Mouse (Mus musculus) heart, adult 2 months (tissue): Measurements from ENCODE around the gene Phf21b. TPM values are rescaled to one million over a fixed set of nuclear protein-coding genes. Genes with fewer than 3 reads are reported as not detected.

Source experiments
- DNase-seq, 2 experiments: peaks; one replicate each; pipeline ENCODE4 v3.0.0; 2021
- H3K27ac ChIP-seq: fragments of 200-600 bp; 2 replicates; pipeline ENCODE4 v1.8.1; 2022
- H3K27me3 ChIP-seq: fragments of 200-500 bp; 2 replicates; pipeline ENCODE4 v1.6.1; 2012; ENCODE audit warnings: mild to moderate bottlenecking, low read length, inconsistent platforms, mixed read lengths; ENCODE audit not compliant: control insufficient read depth, insufficient read depth
- H3K36me3 ChIP-seq: fragments of 200-500 bp; 2 replicates; pipeline ENCODE4 v1.6.1; 2012; ENCODE audit warnings: low read length, inconsistent platforms; ENCODE audit not compliant: control insufficient read depth, insufficient read depth
- H3K4me1 ChIP-seq: fragments of 200-500 bp; 2 replicates; pipeline ENCODE4 v1.6.1; 2011; ENCODE audit warnings: low read length; ENCODE audit not compliant: control insufficient read depth, insufficient read depth
- H3K4me3 ChIP-seq: fragments of 200-600 bp; 2 replicates; pipeline ENCODE4 v1.8.1; 2022
- H3K79me2 ChIP-seq: fragments of 200-500 bp; replicated peaks from 2 replicates; pipeline ENCODE4 v1.6.1; 2012; ENCODE audit warnings: mild to moderate bottlenecking, inconsistent platforms, low read length, moderate library complexity, mixed read lengths; ENCODE audit not compliant: control insufficient read depth, insufficient read depth
- H3K9ac ChIP-seq: fragments of 200-500 bp; 2 replicates; pipeline ENCODE4 v1.6.1; 2012; ENCODE audit warnings: low read depth, mild to moderate bottlenecking, control low read depth, inconsistent platforms, low read length, mixed read lengths
- CTCF ChIP-seq: fragments of 200-600 bp; IDR thresholded peaks from 2 replicates; pipeline ENCODE4 v1.8.1; 2022; ENCODE audit warnings: antibody characterized with exemption, mild to moderate bottlenecking, moderate library complexity
- EP300 ChIP-seq: fragments of 200-500 bp; IDR thresholded peaks from 2 replicates; pipeline ENCODE4 v1.6.1; 2011; ENCODE audit warnings: low read depth, low read length, control low read depth; ENCODE audit not compliant: insufficient read depth
- POLR2A ChIP-seq: fragments of 200-500 bp; IDR thresholded peaks from 2 replicates; pipeline ENCODE4 v1.6.1; 2011; ENCODE audit warnings: mild to moderate bottlenecking, low read depth, low read length, control low read depth; ENCODE audit not compliant: insufficient read depth
- whole genome bisulfite sequencing: fragments of 180-500 bp; shearing (Covaris S2); methylation state at CpG from one replicate; pipeline ENCODE4 v1.1.7; 2018; 5-methylcytosine and 5-hydroxymethylcytosine counted together
- intact Hi-C: fragments of 180-260 bp; cut with DNase I; formaldehyde crosslinking; loops from one replicate; pipeline ENCODE4 v1.15.1; 2025
- polyA plus RNA-seq: library from polyadenylated mRNA; depleted of rRNA; stranded (reverse); fragments of >200 nt; gene quantifications from 2 replicates; pipeline ENCODE4 v1.2.3, GENCODE M21; 2012; rRNA removed
- total RNA-seq, 2 experiments: library from RNA; stranded (reverse); gene quantifications; 2 replicates each; pipeline ENCODE4 v1.2.3; 2021

Phf21b gene
- total and polyA plus RNA-seq, 3 experiments: 1.1 to 3.3 (median 1.1) TPM

DNA sequence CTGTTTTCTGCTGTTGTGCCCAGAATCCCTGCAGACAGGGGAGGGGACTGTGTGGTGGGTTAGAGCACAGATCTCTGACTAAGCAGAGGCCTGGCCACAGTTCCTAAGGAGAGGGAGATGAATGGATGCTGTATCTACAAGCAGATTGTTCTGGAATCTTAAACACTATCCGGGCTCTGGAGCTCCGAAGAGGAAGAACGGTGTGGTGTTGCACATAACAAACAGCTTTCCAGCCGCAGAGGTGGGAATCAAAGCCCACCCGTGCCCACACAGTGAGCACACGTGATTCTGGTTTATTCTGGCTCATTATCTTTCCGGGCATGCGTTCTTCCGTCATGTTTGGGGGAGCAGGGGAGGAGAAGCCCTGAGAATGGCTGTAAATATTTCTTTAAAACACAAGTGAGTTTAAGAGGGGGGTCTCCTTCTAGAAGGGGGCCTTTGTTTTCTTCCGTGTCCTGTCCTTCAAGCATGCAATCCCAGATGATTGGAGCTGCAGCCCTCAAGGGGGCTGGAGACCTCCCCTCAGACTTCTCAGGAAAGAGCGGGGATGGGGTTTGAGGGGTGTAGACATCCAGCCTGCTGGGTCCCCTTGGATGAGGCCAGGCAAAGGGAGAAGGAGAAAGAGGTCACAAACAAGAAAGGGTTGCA is 119.4 kb downstream of the Phf21b start:
- no peak overlapping the region for H3K4me3 ChIP-seq
- no peaks in the 10 kb centered on the region; the same call in 1 of the 2 replicates for H3K4me1 ChIP-seq
- H3K79me2 ChIP-seq: no peaks in the 10 kb centered on the region
- H3K27me3 ChIP-seq: no peaks in the 10 kb centered on the region
- TF ChIP-seq POLR2A (no peak), EP300 (no peak), CTCF (no peak)
- intact Hi-C loops: no loop called here
- H3K36me3 ChIP-seq: no peaks in the 10 kb centered on the region
- 72% methylated on average over 11 of the region's 11 CpGs for WGBS
- no peak for DNase-seq
- no peak overlapping the region for H3K9ac ChIP-seq
- no peak overlapping the region for H3K27ac ChIP-seq

Other genes starting within 250 kb of the Phf21b start
- gene Prr5, start 186.4 kb downstream of the Phf21b start, total RNA-seq: 1 to 10 TPM; 2.8 to 4.9 TPM
- 5.9 and 8.1 TPM in 2 replicates for gene Prr5, start 186.4 kb downstream of the Phf21b start, polyA plus RNA-seq
- 1 to 10 TPM in 1 of 2 experiments, under 1 TPM in 1; 0.70 to 1.5 TPM for gene Arhgap8, start 136.0 kb downstream of the Phf21b start, total RNA-seq
- 1.7 and 1.9 TPM in 2 replicates for gene Arhgap8, start 136.0 kb downstream of the Phf21b start, polyA plus RNA-seq
- under 1 TPM; 0.11 to 0.13 TPM for gene Gm29666, start 64.0 kb upstream of the Phf21b start, total RNA-seq
- 0.16 and 0.29 TPM in 2 replicates for gene Gm29666, start 64.0 kb upstream of the Phf21b start, polyA plus RNA-seq
- 10 to 100 TPM; 15.5 to 16.6 TPM for gene Nup50, start 67.4 kb upstream of the Phf21b start, total RNA-seq
- 3.8 and 5.5 TPM in 2 replicates for gene Nup50, start 67.4 kb upstream of the Phf21b start, polyA plus RNA-seq
- gene 5031439G07Rik, start 132.5 kb upstream of the Phf21b start, total RNA-seq: 10 to 100 TPM; 28.9 to 36.1 TPM
- 13.1 and 15.8 TPM in 2 replicates for gene 5031439G07Rik, start 132.5 kb upstream of the Phf21b start, polyA plus RNA-seq
- not detected for gene Upk3a, start 161.1 kb upstream of the Phf21b start, total RNA-seq
- 0.39 TPM in 1 of 2 replicates, not detected in the other for gene Upk3a, start 161.1 kb upstream of the Phf21b start, polyA plus RNA-seq
- 1 to 10 TPM; 6.1 to 6.3 TPM for gene Fam118a, start 172.9 kb upstream of the Phf21b start, total RNA-seq
- 4.7 and 6.3 TPM in 2 replicates for gene Fam118a, start 172.9 kb upstream of the Phf21b start, polyA plus RNA-seq